Mouse (Mus musculus) neutrophil, adult 5-6 weeks (primary cell): Measurements from ENCODE around the gene Auh. TPM values are rescaled to one million over a fixed set of nuclear protein-coding genes. Genes with fewer than 3 reads are reported as not detected.

ENCODE experiments used
- total RNA-seq: library from RNA; stranded (forward); fragments of 200-1000 nt; gene quantifications from 2 replicates; pipeline ENCODE4 v1.2.3, GENCODE M21; 2017

Gene Auh
- total RNA-seq, 1 experiment from 2014 or later: 64.9 TPM

Other genes starting within 250 kb of the Auh start
- gene Nfil3, start 51.4 kb upstream of the Auh start, total RNA-seq: 37.8 and 41.9 TPM in 2 replicates